Mouse (Mus musculus): ENCODE measurements around the gene Gm3029. TPM values are rescaled to one million over a fixed set of nuclear protein-coding genes. Genes with fewer than 3 reads are reported as not detected.
"Not testable (repeated sequence)": the region's sequence is repeated elsewhere in the genome, so short reads cannot be mapped to it uniquely, and the experiment has no call there.

The Gm3029 gene
- polyA plus RNA-seq (2014; fragmentation: Nextera tagmentation; extraction: Ambion mirVana), result not detected in 2 replicates

DNA sequence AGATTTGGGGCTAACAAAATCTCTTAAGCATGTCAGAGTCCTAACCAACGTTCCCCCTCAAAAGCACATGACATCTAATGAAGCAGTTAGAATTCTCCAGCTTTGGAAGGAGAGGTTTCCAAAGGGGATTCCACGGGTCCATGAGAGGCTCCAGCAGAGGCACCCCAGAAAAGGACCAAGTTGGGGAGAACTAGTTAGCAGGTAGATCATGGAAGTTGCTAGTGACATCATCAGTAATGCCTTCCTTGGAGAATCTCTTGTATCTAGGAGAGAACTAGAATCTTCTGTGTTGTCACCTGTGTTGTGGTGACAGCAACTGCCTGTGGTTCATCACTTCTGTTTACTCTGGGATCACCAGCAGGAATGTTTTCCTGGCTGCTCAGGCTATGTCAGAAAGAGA lies at the start of gene Gm3029:
Gm3029 (plus strand) TSS at position 301 of the 400 bp plus-strand sequence.
- not testable (repeated sequence) for H3K9ac ChIP-seq (ENCODE audit: low read length); H3K4me2 ChIP-seq (ENCODE audit: low read length); DNase-seq (ENCODE audit: low spot score); H3K27ac ChIP-seq (ENCODE audit: low read depth, low read length); H3K9me3 ChIP-seq (replicated peaks; ENCODE audit: control insufficient read depth, low read length); H3K4me1 ChIP-seq (ENCODE audit: control insufficient read depth, insufficient read depth, low read length); H3K27me3 ChIP-seq (replicated peaks; ENCODE audit: control insufficient read depth, insufficient read depth, low read length); ATAC-seq; H3K36me3 ChIP-seq (ENCODE audit: control insufficient read depth, insufficient read depth, low read length); H3K4me3 ChIP-seq (ENCODE audit: low read depth, low read length)
- WGBS, result 80% methylated on average over 1 of the region's 2 CpGs

DNA sequence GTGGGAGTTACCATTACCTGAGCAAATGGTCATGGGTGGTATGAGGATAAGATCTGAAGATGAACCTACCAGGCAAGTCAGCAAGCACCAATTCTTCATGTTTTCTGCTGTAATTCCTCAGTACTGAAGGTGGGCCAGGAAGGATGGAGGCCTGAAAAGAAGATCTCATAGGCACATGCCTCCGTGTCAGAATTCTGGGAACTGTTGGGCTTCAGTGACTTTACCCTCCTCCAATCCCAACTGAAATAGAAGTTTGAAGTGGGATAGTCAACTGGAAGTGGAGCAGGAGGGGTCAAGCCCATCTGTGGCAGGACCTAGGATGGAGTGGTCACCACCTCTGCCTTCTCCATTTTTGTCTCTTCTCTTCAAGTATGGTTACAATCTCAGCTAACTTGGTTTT lies 47.7 kb upstream of the Gm3029 start, which contains the start of gene Gm2916:
Gm2916 (plus strand) TSS at position 301 of the 400 bp plus-strand sequence.
- not testable (repeated sequence) for H3K27ac ChIP-seq (ENCODE audit: low read depth, low read length); H3K4me3 ChIP-seq (ENCODE audit: low read depth, low read length); H3K4me1 ChIP-seq (ENCODE audit: control insufficient read depth, insufficient read depth, low read length); DNase-seq (ENCODE audit: low spot score); H3K36me3 ChIP-seq (ENCODE audit: control insufficient read depth, insufficient read depth, low read length); H3K27me3 ChIP-seq (replicated peaks; ENCODE audit: control insufficient read depth, insufficient read depth, low read length); H3K9me3 ChIP-seq (replicated peaks; ENCODE audit: control insufficient read depth, low read length); H3K4me2 ChIP-seq (ENCODE audit: low read length); H3K9ac ChIP-seq (ENCODE audit: low read length); ATAC-seq
- no CpG with 5 or more reads among the region's 1 CpGs for WGBS

GRCm38 (mm10) chr14:3963247-3963646 lies 31.7 kb downstream of the Gm3029 start, which contains the start of gene Gm3095:
Gene Gm3095, plus strand, starts transcription at chr14:3963547.
- H3K4me2 ChIP-seq (ENCODE audit: low read length); H3K9ac ChIP-seq (ENCODE audit: low read length); H3K4me1 ChIP-seq (ENCODE audit: control insufficient read depth, insufficient read depth, low read length); H3K27me3 ChIP-seq (replicated peaks; ENCODE audit: control insufficient read depth, insufficient read depth, low read length); ATAC-seq; H3K9me3 ChIP-seq (replicated peaks; ENCODE audit: control insufficient read depth, low read length); H3K36me3 ChIP-seq (ENCODE audit: control insufficient read depth, insufficient read depth, low read length); DNase-seq (ENCODE audit: low spot score); H3K27ac ChIP-seq (ENCODE audit: low read depth, low read length); H3K4me3 ChIP-seq (ENCODE audit: low read depth, low read length): not testable (repeated sequence)
- whole genome bisulfite sequencing, result no CpG with 5 or more reads among the region's 2 CpGs

Other genes starting within 250 kb of the Gm3029 start
- not detected in 2 replicates for gene Gm3043, start 243.0 kb upstream of the Gm3029 start, polyA plus RNA-seq (2014; fragmentation: Nextera tagmentation; extraction: Ambion mirVana)
- gene Gm3002, start 121.7 kb upstream of the Gm3029 start, polyA plus RNA-seq (2014; fragmentation: Nextera tagmentation; extraction: Ambion mirVana), result 2.6 and 4.4 TPM in 2 replicates
- gene Gm3033, start 85.5 kb upstream of the Gm3029 start, polyA plus RNA-seq (2014; fragmentation: Nextera tagmentation; extraction: Ambion mirVana), result not detected in 2 replicates
- 0.19 TPM in 1 of 2 replicates, not detected in the other for gene Gm2916, start 47.6 kb upstream of the Gm3029 start, polyA plus RNA-seq (2014; fragmentation: Nextera tagmentation; extraction: Ambion mirVana)
- 0.56 and 0.94 TPM in 2 replicates for gene Gm3095, start 31.8 kb downstream of the Gm3029 start, polyA plus RNA-seq (2014; fragmentation: Nextera tagmentation; extraction: Ambion mirVana)
- not detected in 2 replicates for gene Gm3099, start 66.6 kb downstream of the Gm3029 start, polyA plus RNA-seq (2014; fragmentation: Nextera tagmentation; extraction: Ambion mirVana)
- 3.1 and 4.1 TPM in 2 replicates for gene Gm5796, start 92.2 kb downstream of the Gm3029 start, polyA plus RNA-seq (2014; fragmentation: Nextera tagmentation; extraction: Ambion mirVana)
- gene Gm3115, start 152.4 kb downstream of the Gm3029 start, polyA plus RNA-seq (2014; fragmentation: Nextera tagmentation; extraction: Ambion mirVana), result not detected in 2 replicates
- gene Gm8108, start 178.8 kb downstream of the Gm3029 start, polyA plus RNA-seq (2014; fragmentation: Nextera tagmentation; extraction: Ambion mirVana), result 3.4 and 4.1 TPM in 2 replicates
- not detected in 2 replicates for gene Gm3127, start 233.3 kb downstream of the Gm3029 start, polyA plus RNA-seq (2014; fragmentation: Nextera tagmentation; extraction: Ambion mirVana)

All from forebrain, embryonic 14.5 days (tissue).